Comparison of ENCODE assay signal across 7 mouse cellular contexts in genomic region chr17:13654606-13655005, GRCm38 (mm10).
DNase-seq lines count a peak whose midpoint lies in the region; ATAC-seq and TF ChIP-seq lines count a peak whose summit lies in the region.
"Not testable (repeated sequence)": the region's sequence is repeated elsewhere in the genome, so short reads cannot be mapped to it uniquely, and the experiment has no call there.

No protein-coding gene starts in this region.

- H3K36me3 ChIP-seq in embryonic facial prominence, embryonic 11.5 days (replicated peaks; ENCODE audit: control insufficient read depth, insufficient read depth, low read depth, low read length); kidney, postnatal 0 days (ENCODE audit: insufficient read depth, low read length); limb, embryonic 14.5 days (ENCODE audit: control insufficient read depth, insufficient read depth, low read length): not testable (repeated sequence)

- H3K4me1 ChIP-seq in embryonic facial prominence, embryonic 11.5 days (ENCODE audit: control insufficient read depth, insufficient read depth, low read length); kidney, postnatal 0 days (replicated peaks; ENCODE audit: insufficient read depth, low read length); limb, embryonic 14.5 days (ENCODE audit: control insufficient read depth, insufficient read depth, low read length): not testable (repeated sequence)

- 63% methylated on average over 1 of the region's 1 CpGs for WGBS in embryonic facial prominence, embryonic 11.5 days
- 62% methylated on average over 1 of the region's 1 CpGs for WGBS in kidney, postnatal 0 days
- 64% methylated on average over 1 of the region's 1 CpGs for WGBS in limb, embryonic 14.5 days

- not testable (repeated sequence) for TF ChIP-seq POLR2A in limb, embryonic 14.5 days (IDR thresholded peaks at IDR 0.05; ENCODE audit: borderline replicate concordance, extremely low read depth, insufficient read depth, insufficient read length)

- H3K27me3 ChIP-seq in embryonic facial prominence, embryonic 11.5 days (ENCODE audit: control insufficient read depth, insufficient read depth, low read length); kidney, postnatal 0 days (ENCODE audit: insufficient read depth, low read length); limb, embryonic 14.5 days (ENCODE audit: control insufficient read depth, insufficient read depth, low read length): not testable (repeated sequence)

- not testable (repeated sequence) for H3K27ac ChIP-seq in embryonic facial prominence, embryonic 11.5 days (replicated peaks; ENCODE audit: low read depth, low read length); kidney, postnatal 0 days; limb, embryonic 14.5 days (replicated peaks; ENCODE audit: low read depth, low read length)

- peak; percentile 15 for DNase-seq in 416B (ENCODE audit: low read depth)
- DNase-seq in CD4-positive, CD25-positive, alpha-beta regulatory T cell, adult 2 months (ENCODE audit: low read depth, low spot score) = peak; percentile 31
- peak; percentile 32 for DNase-seq in embryonic facial prominence, embryonic 11.5 days (ENCODE audit: low spot score)
- peak; percentile 54 for DNase-seq in forelimb bud, embryonic 11.5 days (ENCODE audit: low read depth, low spot score)
- peak; percentile 44 for DNase-seq in kidney, postnatal 0 days (ENCODE audit: low spot score)
- DNase-seq in limb, embryonic 14.5 days (ENCODE audit: low spot score) = peak; percentile 39
- peak; percentile 40 for DNase-seq in naive thymus-derived CD4-positive, alpha-beta T cell, adult 2 months (ENCODE audit: low read depth)

- not testable (repeated sequence) for H3K4me3 ChIP-seq in embryonic facial prominence, embryonic 11.5 days (ENCODE audit: low read depth, low read length); kidney, postnatal 0 days (replicated peaks; ENCODE audit: low read depth, low read length); limb, embryonic 14.5 days (replicated peaks; ENCODE audit: low read length)

- not testable (repeated sequence) for H3K4me2 ChIP-seq in embryonic facial prominence, embryonic 11.5 days (ENCODE audit: low read depth, low read length); kidney, postnatal 0 days (ENCODE audit: low read length); limb, embryonic 14.5 days (replicated peaks; ENCODE audit: low read depth, low read length, severe bottlenecking)

- H3K9me3 ChIP-seq in embryonic facial prominence, embryonic 11.5 days (replicated peaks; ENCODE audit: control insufficient read depth, low read length); kidney, postnatal 0 days (replicated peaks; ENCODE audit: low read length); limb, embryonic 14.5 days (ENCODE audit: control insufficient read depth, low read length): not testable (repeated sequence)

- not testable (repeated sequence) for H3K9ac ChIP-seq in embryonic facial prominence, embryonic 11.5 days (replicated peaks; ENCODE audit: low read length); kidney, postnatal 0 days (ENCODE audit: low read depth, low read length); limb, embryonic 14.5 days (ENCODE audit: low read depth, low read length, severe bottlenecking)

- ATAC-seq in embryonic facial prominence, embryonic 11.5 days (replicated peaks; ENCODE audit: insufficient number of reproducible peaks, low FRiP score, low TSS enrichment, low read depth); kidney, postnatal 0 days (replicated peaks; ENCODE audit: low FRiP score, low read depth); limb, embryonic 14.5 days (ENCODE audit: low FRiP score, low read depth): not testable (repeated sequence)

- TF ChIP-seq CTCF in kidney, postnatal 0 days (IDR thresholded peaks at IDR 0.05; ENCODE audit: low read depth) = not testable (repeated sequence)
